Mouse (Mus musculus): Measurements from ENCODE around the gene B3galt5. TPM values are rescaled to one million over a fixed set of nuclear protein-coding genes. Genes with fewer than 3 reads are reported as not detected.

The B3galt5 gene
- total RNA-seq, 1 experiment, result not detected

GRCm38 (mm10) chr16:96213027-96213426 lies 22.6 kb upstream of the B3galt5 start:
- in situ Hi-C loops (cut with MboI; ENCODE audit: low sequenced_read_pairs in 2 of 2, unreplicated experiment in 2 of 2), result no loop called here
- no peak overlapping the region for H3K27ac ChIP-seq (ENCODE audit: insufficient read depth, low read depth, low read length, poor library complexity, severe bottlenecking)
- TF ChIP-seq HCFC1 (IDR thresholded peaks at IDR 0.05; ENCODE audit: borderline replicate concordance, insufficient read depth, low read length) (no peak), MAFK (IDR thresholded peaks at IDR 0.05; ENCODE audit: insufficient read depth, low read depth, low read length) (no peak), ZNF384 (IDR thresholded peaks at IDR 0.05; ENCODE audit: low read depth, low read length) (no peak), CHD2 (IDR thresholded peaks at IDR 0.05; ENCODE audit: low read depth, low read length) (no peak), ZC3H11A (IDR thresholded peaks at IDR 0.05; ENCODE audit: borderline replicate concordance, low read depth, low read length) (no peak)
- H3K4me3 ChIP-seq (ENCODE audit: insufficient read depth in 1 of 2, low read depth in 1 of 2, low read length in 2 of 2, poor library complexity in 1 of 2, severe bottlenecking in 1 of 2), result no peak overlapping the region
- DNase-seq (ENCODE audit: low read depth, low spot score), result no peak
- no peaks in the 10 kb centered on the region for H3K4me1 ChIP-seq (ENCODE audit: control insufficient read depth in 2 of 2, insufficient read depth in 2 of 2, low read length in 2 of 2, poor library complexity in 1 of 2)
- no peaks in the 10 kb centered on the region for H3K9me3 ChIP-seq (ENCODE audit: control insufficient read depth, insufficient read depth, low read depth, low read length)
- H3K9ac ChIP-seq (ENCODE audit: insufficient read depth, low read depth, low read length, poor library complexity, severe bottlenecking), result no peak overlapping the region
- H3K36me3 ChIP-seq (ENCODE audit: control insufficient read depth, insufficient read depth, low read length, poor library complexity, severe bottlenecking), result no peaks in the 10 kb centered on the region

GRCm38 (mm10) chr16:96221491-96221890 lies 14.1 kb upstream of the B3galt5 start:
- H3K4me1 ChIP-seq (ENCODE audit: control insufficient read depth in 2 of 2, insufficient read depth in 2 of 2, low read length in 2 of 2, poor library complexity in 1 of 2), result no peaks in the 10 kb centered on the region
- H3K36me3 ChIP-seq (ENCODE audit: control insufficient read depth, insufficient read depth, low read length, poor library complexity, severe bottlenecking), result no peaks in the 10 kb centered on the region
- TF ChIP-seq ZC3H11A (IDR thresholded peaks at IDR 0.05; ENCODE audit: borderline replicate concordance, low read depth, low read length), result no peak
- TF ChIP-seq HCFC1 (IDR thresholded peaks at IDR 0.05; ENCODE audit: borderline replicate concordance, insufficient read depth, low read length), result no peak
- no peak for TF ChIP-seq MAFK (IDR thresholded peaks at IDR 0.05; ENCODE audit: insufficient read depth, low read depth, low read length)
- no peak for TF ChIP-seq CHD2 (IDR thresholded peaks at IDR 0.05; ENCODE audit: low read depth, low read length)
- no peak for TF ChIP-seq ZNF384 (IDR thresholded peaks at IDR 0.05; ENCODE audit: low read depth, low read length)
- H3K4me3 ChIP-seq (ENCODE audit: insufficient read depth in 1 of 2, low read depth in 1 of 2, low read length in 2 of 2, poor library complexity in 1 of 2, severe bottlenecking in 1 of 2), result no peak overlapping the region
- H3K27ac ChIP-seq (ENCODE audit: insufficient read depth, low read depth, low read length, poor library complexity, severe bottlenecking), result no peak overlapping the region
- no peak for DNase-seq (ENCODE audit: low read depth, low spot score)
- no peaks in the 10 kb centered on the region for H3K9me3 ChIP-seq (ENCODE audit: control insufficient read depth, insufficient read depth, low read depth, low read length)
- H3K9ac ChIP-seq (ENCODE audit: insufficient read depth, low read depth, low read length, poor library complexity, severe bottlenecking), result no peak overlapping the region
- in situ Hi-C loops (cut with MboI; ENCODE audit: low sequenced_read_pairs in 2 of 2, unreplicated experiment in 2 of 2), result loop anchor here in 1 of 2 experiments (10.0 kb wide), 1 partner anchor 123 kb away; no protein-coding TSS in a partner anchor

GRCm38 (mm10) chr16:96221959-96222358 lies 13.6 kb upstream of the B3galt5 start:
- DNase-seq (ENCODE audit: low read depth, low spot score), result no peak
- no peak overlapping the region for H3K9ac ChIP-seq (ENCODE audit: insufficient read depth, low read depth, low read length, poor library complexity, severe bottlenecking)
- in situ Hi-C loops (cut with MboI; ENCODE audit: low sequenced_read_pairs in 2 of 2, unreplicated experiment in 2 of 2), result loop anchor here in 1 of 2 experiments (10.0 kb wide), 1 partner anchor 123 kb away; no protein-coding TSS in a partner anchor
- H3K9me3 ChIP-seq (ENCODE audit: control insufficient read depth, insufficient read depth, low read depth, low read length), result no peaks in the 10 kb centered on the region
- TF ChIP-seq ZC3H11A (IDR thresholded peaks at IDR 0.05; ENCODE audit: borderline replicate concordance, low read depth, low read length) (no peak), HCFC1 (IDR thresholded peaks at IDR 0.05; ENCODE audit: borderline replicate concordance, insufficient read depth, low read length) (no peak), ZNF384 (IDR thresholded peaks at IDR 0.05; ENCODE audit: low read depth, low read length) (no peak), MAFK (IDR thresholded peaks at IDR 0.05; ENCODE audit: insufficient read depth, low read depth, low read length) (no peak), CHD2 (IDR thresholded peaks at IDR 0.05; ENCODE audit: low read depth, low read length) (no peak)
- no peaks in the 10 kb centered on the region for H3K36me3 ChIP-seq (ENCODE audit: control insufficient read depth, insufficient read depth, low read length, poor library complexity, severe bottlenecking)
- H3K4me1 ChIP-seq (ENCODE audit: control insufficient read depth in 2 of 2, insufficient read depth in 2 of 2, low read length in 2 of 2, poor library complexity in 1 of 2), result no peaks in the 10 kb centered on the region
- H3K4me3 ChIP-seq (ENCODE audit: insufficient read depth in 1 of 2, low read depth in 1 of 2, low read length in 2 of 2, poor library complexity in 1 of 2, severe bottlenecking in 1 of 2), result no peak overlapping the region
- H3K27ac ChIP-seq (ENCODE audit: insufficient read depth, low read depth, low read length, poor library complexity, severe bottlenecking), result no peak overlapping the region

- Histone ChIP-seq H3K4me3 (ENCODE audit: insufficient read depth in 1 of 2, low read depth in 1 of 2, low read length in 2 of 2, poor library complexity in 1 of 2, severe bottlenecking in 1 of 2) (no peak overlapping the region), H3K9ac (ENCODE audit: insufficient read depth, low read depth, low read length, poor library complexity, severe bottlenecking) (no peak overlapping the region), H3K9me3 (ENCODE audit: control insufficient read depth, insufficient read depth, low read depth, low read length) (no peaks in the 10 kb centered on the region), H3K4me1 (ENCODE audit: control insufficient read depth in 2 of 2, insufficient read depth in 2 of 2, low read length in 2 of 2, poor library complexity in 1 of 2) (no peaks in the 10 kb centered on the region), H3K36me3 (ENCODE audit: control insufficient read depth, insufficient read depth, low read length, poor library complexity, severe bottlenecking) (no peaks in the 10 kb centered on the region), H3K27ac (ENCODE audit: insufficient read depth, low read depth, low read length, poor library complexity, severe bottlenecking) (no peak overlapping the region)
- no peak for TF ChIP-seq ZC3H11A (IDR thresholded peaks at IDR 0.05; ENCODE audit: borderline replicate concordance, low read depth, low read length)
- TF ChIP-seq HCFC1 (IDR thresholded peaks at IDR 0.05; ENCODE audit: borderline replicate concordance, insufficient read depth, low read length), result no peak
- TF ChIP-seq MAFK (IDR thresholded peaks at IDR 0.05; ENCODE audit: insufficient read depth, low read depth, low read length), result no peak
- no peak for TF ChIP-seq ZNF384 (IDR thresholded peaks at IDR 0.05; ENCODE audit: low read depth, low read length)
- no peak for TF ChIP-seq CHD2 (IDR thresholded peaks at IDR 0.05; ENCODE audit: low read depth, low read length)
- in situ Hi-C loops (cut with MboI; ENCODE audit: low sequenced_read_pairs in 2 of 2, unreplicated experiment in 2 of 2), result loop anchor here in 1 of 2 experiments (10.0 kb wide), 1 partner anchor 122 kb away; no protein-coding TSS in a partner anchor
- no peak for DNase-seq (ENCODE audit: low read depth, low spot score)
These were observed 13.1 kb upstream of the B3galt5 start for GRCm38 (mm10) chr16:96222452-96222851.
